Mouse (Mus musculus): ENCODE results near the gene Vmn2r118.

The Vmn2r118 gene

GRCm38 (mm10) chr17:55625092-55625491 is at the start of gene Vmn2r118:
Gene Vmn2r118, minus strand, starts transcription at chr17:55625192.
- DNase-seq (ENCODE audit: low read depth, low spot score) = no peak

DNA sequence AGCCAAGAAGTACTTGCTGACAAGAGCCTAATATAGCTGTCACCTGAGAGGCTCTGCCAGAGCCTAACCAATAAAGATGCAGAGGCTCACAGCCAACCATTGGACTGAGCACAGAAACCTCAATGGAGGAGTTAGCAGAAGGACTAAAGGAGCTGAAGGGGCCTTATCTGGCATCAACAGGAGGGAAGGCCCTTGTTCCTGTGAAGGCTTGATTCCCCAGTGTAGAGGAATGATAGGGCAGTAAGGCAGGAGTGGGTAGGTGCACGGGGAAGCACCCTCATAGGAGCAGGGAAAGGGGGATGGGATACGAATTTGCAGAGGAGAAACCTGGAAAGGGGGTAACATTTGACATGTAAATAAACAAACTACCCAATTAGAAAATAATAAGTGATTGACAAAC is 36.1 kb upstream of the Vmn2r118 start:
- no peak for DNase-seq (ENCODE audit: low read depth, low spot score)

DNA sequence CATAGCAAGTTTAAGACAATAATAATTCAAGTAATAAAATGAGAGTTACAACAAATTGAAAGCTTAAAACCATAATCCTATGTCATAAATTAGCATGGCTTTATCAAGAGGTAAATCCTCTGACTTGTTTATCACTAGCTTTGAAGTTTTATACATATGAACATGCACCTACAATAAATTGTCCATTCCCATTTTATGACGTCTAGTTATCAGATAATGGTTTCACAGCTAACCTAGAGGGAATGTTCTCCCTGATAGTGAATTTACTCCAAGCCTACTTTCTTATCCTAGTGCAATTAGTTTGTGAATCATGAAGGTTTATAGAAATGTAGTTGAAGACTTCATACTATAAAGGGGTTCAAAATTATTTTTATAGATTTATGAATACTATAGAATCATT is 34.2 kb downstream of the Vmn2r118 start:
- DNase-seq (ENCODE audit: low read depth, low spot score) = no peak

GRCm38 (mm10) chr17:55561774-55562173 is 63.2 kb downstream of the Vmn2r118 start:
- no peak for DNase-seq (ENCODE audit: low read depth, low spot score)

GRCm38 (mm10) chr17:55548476-55548875 is 76.5 kb downstream of the Vmn2r118 start:
- DNase-seq (ENCODE audit: low read depth, low spot score) = no peak
